Mouse (Mus musculus) kidney, adult 2 months (tissue): ENCODE results near the gene Sel1l.

Source experiments
- CTCF ChIP-seq: fragments of 200-500 bp; conservative IDR thresholded peaks from 2 replicates; pipeline ENCODE4 v1.5.1; 2011; ENCODE audit warnings: low read depth, mild to moderate bottlenecking, control low read depth, low read length, moderate library complexity, mixed read lengths; ENCODE audit not compliant: insufficient read depth, insufficient read length
- POLR2A ChIP-seq: fragments of 200-500 bp; IDR thresholded peaks from one replicate; pipeline ENCODE4 v1.6.1; 2011; ENCODE audit warnings: low read depth, low read length, control low read depth

- TF ChIP-seq CTCF (peak; percentile 66), POLR2A (no peak)
These were observed 33.0 kb downstream of the Sel1l start for GRCm38 (mm10) chr12:91815990-91816389.
